Mouse (Mus musculus) CH12.LX (cell line): ENCODE results near the gene Ankrd17. TPM values are rescaled to one million over a fixed set of nuclear protein-coding genes. Genes with fewer than 3 reads are reported as not detected.

Experiments
- DNase-seq: peaks from one replicate; pipeline ENCODE4 v3.0.0-alpha.2; 2013; ENCODE audit errors: extremely low read depth
- H3K27ac ChIP-seq: 2 replicates; pipeline ENCODE4 v1.5.1; 2012; ENCODE audit warnings: low read depth, mild to moderate bottlenecking, control low read depth, moderate library complexity; ENCODE audit not compliant: insufficient read depth
- H3K27me3 ChIP-seq: replicated peaks from 2 replicates; pipeline ENCODE3; 2012; ENCODE audit warnings: inconsistent platforms
- H3K36me3 ChIP-seq, 2 experiments: replicated peaks in 1 of 2; 2 replicates each; pipeline versions ENCODE3 to v1.6.1; 2012; ENCODE audit warnings: inconsistent platforms in 1 of 2, low read length in 1 of 2, mild to moderate bottlenecking in 1 of 2, mixed read lengths in 1 of 2, moderate library complexity in 1 of 2; ENCODE audit not compliant: control insufficient read depth in 1 of 2, insufficient read depth in 1 of 2
- H3K4me1 ChIP-seq, 2 experiments: 2 replicates each; pipeline ENCODE4 v1.6.1; 2012; ENCODE audit warnings: inconsistent platforms in 1 of 2, moderate library complexity in 1 of 2; ENCODE audit not compliant: insufficient read depth in 2 of 2, control insufficient read depth in 1 of 2
- H3K4me2 ChIP-seq: 2 replicates; pipeline ENCODE4 v1.6.1; 2012; ENCODE audit warnings: low read depth, mild to moderate bottlenecking, control low read depth; ENCODE audit not compliant: poor library complexity, insufficient read depth, severe bottlenecking
- H3K4me3 ChIP-seq, 3 experiments: fragments of 150-350 bp in 1 of 3; sonication (generic) in 1 of 3; replicated peaks in 1 of 3; 2 replicates each; pipeline versions ENCODE3 to v1.5.1; 2011 to 2012; ENCODE audit warnings: low read depth in 2 of 3, low read length in 2 of 3, mild to moderate bottlenecking in 2 of 3, moderate library complexity in 2 of 3, control low read depth in 1 of 3, improper control_type of control experiment in 1 of 3, inconsistent platforms in 1 of 3, mixed read lengths in 1 of 3; ENCODE audit not compliant: poor library complexity in 1 of 3
- H3K79me2 ChIP-seq: replicated peaks from 2 replicates; pipeline ENCODE4 v1.6.1; 2012; ENCODE audit warnings: mild to moderate bottlenecking, moderate library complexity; ENCODE audit not compliant: control insufficient read depth, poor library complexity, insufficient read depth, severe bottlenecking; ENCODE audit errors: extremely low read depth
- H3K9ac ChIP-seq: 2 replicates; pipeline ENCODE4 v1.6.1; 2012; ENCODE audit warnings: low read depth, mild to moderate bottlenecking, control low read depth, moderate library complexity; ENCODE audit not compliant: insufficient read depth
- H3K9me3 ChIP-seq: replicated peaks from 2 replicates; pipeline ENCODE3; 2012; ENCODE audit warnings: low read length, inconsistent platforms, mixed read lengths
- BHLHE40 ChIP-seq: IDR thresholded peaks from 2 replicates; pipeline ENCODE4 v1.6.1; 2011; ENCODE audit warnings: mild to moderate bottlenecking, low read depth, low read length, improper control_type of control experiment
- CHD2 ChIP-seq: IDR thresholded peaks from 2 replicates; pipeline ENCODE4 v1.6.1; 2011; ENCODE audit warnings: low read length, improper control_type of control experiment
- CTCF ChIP-seq, 2 experiments: IDR thresholded peaks in 1 of 2; conservative IDR thresholded peaks in 1 of 2; 2 replicates each; pipeline ENCODE4 v1.5.1; 2011 to 2012; ENCODE audit warnings: low read depth in 2 of 2, low read length in 2 of 2, improper control_type of control experiment in 1 of 2, inconsistent platforms in 1 of 2, mild to moderate bottlenecking in 1 of 2, moderate library complexity in 1 of 2
- E2F4 ChIP-seq: IDR thresholded peaks from 2 replicates; pipeline ENCODE4 v1.6.1; 2011; ENCODE audit warnings: low read depth, low read length, improper control_type of control experiment; ENCODE audit not compliant: insufficient replicate concordance
- EP300 ChIP-seq: IDR thresholded peaks from 2 replicates; pipeline ENCODE4 v1.6.1; 2011; ENCODE audit warnings: low read length, improper control_type of control experiment
- HCFC1 ChIP-seq: IDR thresholded peaks from 2 replicates; pipeline ENCODE4 v1.6.1; 2012; ENCODE audit warnings: low read depth, mild to moderate bottlenecking, inconsistent platforms, low read length, improper control_type of control experiment
- JUND ChIP-seq: conservative IDR thresholded peaks from 2 replicates; pipeline ENCODE4 v1.6.1; 2011; ENCODE audit warnings: low read depth, low read length, improper control_type of control experiment
- MAFK ChIP-seq: IDR thresholded peaks from 2 replicates; pipeline ENCODE4 v1.6.1; 2011; ENCODE audit warnings: low read length, improper control_type of control experiment; ENCODE audit not compliant: insufficient replicate concordance
- MEF2A ChIP-seq: IDR thresholded peaks from 2 replicates; pipeline ENCODE4 v1.6.1; 2014; ENCODE audit warnings: low read depth, mild to moderate bottlenecking, inconsistent platforms, low read length, improper control_type of control experiment, borderline replicate concordance
- MYC ChIP-seq: IDR thresholded peaks from 2 replicates; pipeline ENCODE4 v1.6.1; 2011; ENCODE audit warnings: low read depth, mild to moderate bottlenecking, improper control_type of control experiment, low read length
- NELFE ChIP-seq: IDR thresholded peaks from 2 replicates; pipeline ENCODE4 v1.6.1; 2011; ENCODE audit warnings: low read depth, low read length, improper control_type of control experiment
- NRF1 ChIP-seq: IDR thresholded peaks from 2 replicates; pipeline ENCODE4 v1.6.1; 2014; ENCODE audit warnings: low read depth, mild to moderate bottlenecking, inconsistent platforms, low read length, improper control_type of control experiment, moderate library complexity
- RAD21 ChIP-seq: IDR thresholded peaks from 2 replicates; pipeline ENCODE4 v1.6.1; 2011; ENCODE audit warnings: low read depth, mild to moderate bottlenecking, low read length, improper control_type of control experiment, moderate library complexity
- SMC3 ChIP-seq: IDR thresholded peaks from 2 replicates; pipeline ENCODE4 v1.6.1; 2011; ENCODE audit warnings: low read depth, low read length, improper control_type of control experiment
- TBP ChIP-seq: conservative IDR thresholded peaks from 2 replicates; pipeline ENCODE4 v1.6.1; 2011; ENCODE audit warnings: low read depth, low read length, improper control_type of control experiment
- UBTF ChIP-seq: IDR thresholded peaks from 2 replicates; pipeline ENCODE4 v1.6.1; 2012; ENCODE audit warnings: low read depth, mild to moderate bottlenecking, inconsistent platforms, low read length, improper control_type of control experiment, moderate library complexity
- USF1 ChIP-seq: IDR thresholded peaks from 2 replicates; pipeline ENCODE4 v1.6.1; 2014; ENCODE audit warnings: low read depth, mild to moderate bottlenecking, inconsistent platforms, low read length, improper control_type of control experiment
- USF2 ChIP-seq: conservative IDR thresholded peaks from 2 replicates; pipeline ENCODE4 v1.6.1; 2011; ENCODE audit warnings: low read depth, low read length, improper control_type of control experiment
- ZKSCAN1 ChIP-seq: IDR thresholded peaks from 2 replicates; pipeline ENCODE4 v1.6.1; 2012; ENCODE audit warnings: low read depth, inconsistent platforms, low read length, improper control_type of control experiment, borderline replicate concordance
- ZNF384 ChIP-seq: IDR thresholded peaks from 2 replicates; pipeline ENCODE4 v1.6.1; 2012; ENCODE audit warnings: low read depth, low read length, improper control_type of control experiment, inconsistent platforms
- dilution Hi-C: fragments of 300-500 bp; cut with MboI; formaldehyde crosslinking; loops from 2 replicates; pipeline ENCODE4 v1.14.3; 2020; ENCODE audit warnings: low sequenced_read_pairs; ENCODE audit not compliant: extremely low pct_unique_long_range_greater_than_20kb, extremely low pct_ligation_motif_present
- in situ Hi-C: fragments of 300-500 bp; cut with MboI; formaldehyde crosslinking; loops from 3 replicates; pipeline ENCODE4 v1.14.3; 2019; ENCODE audit warnings: low sequenced_read_pairs, low pct_ligation_motif_present, low pct_unique_long_range_greater_than_20kb, mixed read lengths
- polyA plus RNA-seq: library from polyadenylated mRNA; unstranded; fragments of >175 nt; gene quantifications from 2 replicates; pipeline ENCODE4 v1.2.1, GENCODE M21; 2012; ENCODE audit warnings: low read depth; ENCODE audit not compliant: insufficient read length
- total RNA-seq, 2 experiments: library from RNA; depleted of rRNA; stranded (reverse); fragments of 300-350 nt in 1 of 2; fragments of >200 nt in 1 of 2; gene quantifications; 2 replicates each; pipeline ENCODE4 v1.2.3; 2012 to 2014

Ankrd17 gene
- total and polyA plus RNA-seq, 3 experiments, result 31.7 to 71.5 (median 36.3) TPM

GRCm38 (mm10) chr5:90203168-90203567, 163.2 kb downstream of the Ankrd17 start:
- no peak overlapping the region for H3K27ac ChIP-seq
- H3K79me2 ChIP-seq, result no peaks in the 10 kb centered on the region
- no peak overlapping the region for H3K4me3 ChIP-seq
- H3K9ac ChIP-seq, result no peak overlapping the region
- TF ChIP-seq MYC (peak; percentile 63; the same call in 1 of the 2 replicates), SMC3 (peak; percentile 47), RAD21 (peak; percentile 84), MEF2A (no peak), UBTF (no peak), E2F4 (no peak), TBP (no peak), JUND (0 out of 2 replicates have a peak, but pooled peaks have one; percentile 8), CTCF (conservative IDR thresholded peaks at IDR 0.05 in 1 of 2, IDR thresholded peaks at IDR 0.05 in 1 of 2; ENCODE audit: low read depth in 2 of 2, low read length in 2 of 2) (peak; percentile 78 to 86), MAFK (0 out of 2 replicates have a peak, but pooled peaks have one; percentile 8), ZNF384 (peak; percentile 29; the same call in 1 of the 2 replicates)
- no peaks in the 10 kb centered on the region for H3K27me3 ChIP-seq
- peak overlapping the region; percentile 66; the same call in 1 of the 2 replicates for H3K4me2 ChIP-seq
- in situ Hi-C loops (loop anchor here (25.0 kb wide), 2 partner anchors 284 to 409 kb away; partner anchors contain the start of gene Afp), dilution Hi-C loops (no loop called here)
- H3K4me1 ChIP-seq, result 0 out of 4 replicates have a peak, but pooled peaks cover 0 to 5% of the 10 kb centered on the region in 2 experiments
- DNase-seq, result peak; percentile 66
- no peaks in the 10 kb centered on the region for H3K36me3 ChIP-seq
- H3K9me3 ChIP-seq, result no peaks in the 10 kb centered on the region

- no peaks in the 10 kb centered on the region for H3K79me2 ChIP-seq
- dilution Hi-C loops, result no loop called here
- no peak for DNase-seq
- no peak overlapping the region for H3K4me3 ChIP-seq
- no peak overlapping the region for H3K4me2 ChIP-seq
- H3K36me3 ChIP-seq, result no peaks in the 10 kb centered on the region
- 0 out of 4 replicates have a peak, but pooled peaks cover 0 to 5% of the 10 kb centered on the region in 2 experiments for H3K4me1 ChIP-seq
- no peak for TF ChIP-seq NRF1
- TF ChIP-seq USF2, result no peak
- no peak for TF ChIP-seq CHD2
- TF ChIP-seq ZKSCAN1, result no peak
- TF ChIP-seq RAD21, result no peak
- no peak for TF ChIP-seq SMC3
- TF ChIP-seq MYC, result no peak
- no peak for TF ChIP-seq USF1
- no peak for TF ChIP-seq HCFC1
- TF ChIP-seq BHLHE40, result no peak
- TF ChIP-seq EP300, result no peak
- TF ChIP-seq NELFE, result no peak
- H3K9ac ChIP-seq, result no peak overlapping the region
- in situ Hi-C loops, result loop anchor here (25.0 kb wide), 2 partner anchors 285 to 410 kb away; partner anchors contain the start of gene Afp
- H3K9me3 ChIP-seq, result no peaks in the 10 kb centered on the region
- H3K27ac ChIP-seq, result no peak overlapping the region
- no peaks in the 10 kb centered on the region for H3K27me3 ChIP-seq
Observed at GRCm38 (mm10) chr5:90202447-90203117, 163.8 kb downstream of the Ankrd17 start.
